Comparison of ENCODE assay signal across 8 mouse cellular contexts in the genomic region with DNA sequence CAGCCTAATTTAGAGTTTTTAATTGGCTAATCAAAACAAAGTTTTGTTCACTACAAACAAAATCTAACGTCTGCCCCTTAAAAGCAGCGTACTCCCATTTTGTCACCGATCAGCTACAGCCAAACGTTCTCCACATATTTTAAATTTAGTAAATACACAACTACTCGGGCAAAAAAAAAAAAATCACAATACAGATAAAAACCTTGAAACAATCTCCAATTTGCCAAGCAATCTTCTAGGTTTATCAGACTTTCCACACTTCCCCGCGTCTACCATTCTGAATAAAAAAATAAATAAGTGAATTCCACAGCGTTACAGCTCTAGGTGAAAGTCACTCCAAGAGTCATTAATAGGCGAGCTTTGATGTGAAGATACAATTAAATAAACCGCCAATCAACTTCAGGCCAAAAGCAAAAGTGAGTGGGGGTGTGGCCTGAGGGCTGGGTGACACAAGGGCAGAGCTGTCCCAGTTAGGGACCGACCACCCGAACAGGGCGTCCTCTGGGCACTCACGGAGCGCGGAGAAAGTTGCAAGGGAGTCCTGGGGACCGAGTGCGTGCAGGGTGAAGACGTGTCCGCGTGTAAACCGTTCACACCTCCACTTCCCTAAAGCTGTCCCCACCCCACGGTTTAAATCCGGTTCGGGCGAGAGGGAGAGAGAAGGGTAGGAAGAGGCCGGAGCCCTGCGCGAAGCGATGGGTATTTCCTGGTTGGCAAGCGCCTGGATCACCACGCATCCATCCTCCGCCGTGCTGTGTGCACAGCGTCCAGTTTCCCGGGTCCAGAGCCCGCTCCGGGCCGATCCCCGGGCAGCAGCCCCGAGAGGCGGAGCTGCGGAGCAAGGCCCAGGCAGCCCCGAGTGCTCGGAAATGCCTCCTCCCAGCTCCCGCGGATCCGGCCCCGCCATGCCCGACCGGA. TPM values are rescaled to one million over a fixed set of nuclear protein-coding genes. Genes with fewer than 3 reads are reported as not detected.
DNase-seq lines count a peak whose midpoint lies in the region; ATAC-seq and TF ChIP-seq lines count a peak whose summit lies in the region.

No protein-coding gene starts in this region.

- H3K9ac ChIP-seq in lung, postnatal 0 days (replicated peaks; ENCODE audit: low read depth), result peak overlapping the region; percentile 94

- peak; percentile 68 to 73 for ATAC-seq in hematopoietic stem cell, adult 5-6 weeks (replicated peaks in 1 of 2; ENCODE audit: insufficient read depth in 1 of 2, low FRiP score in 2 of 2, low TSS enrichment in 1 of 2, low read depth in 1 of 2, poor library complexity in 2 of 2, severe bottlenecking in 2 of 2)
- ATAC-seq in lung, postnatal 0 days, result peak; percentile 90

- H3K4me2 ChIP-seq in lung, postnatal 0 days (replicated peaks; ENCODE audit: low read depth, low read length), result peak overlapping the region; percentile 81

- 3% methylated on average over 36 of the region's 51 CpGs for WGBS in lung, postnatal 0 days

- peak; percentile 19; the same call in 1 of the 2 replicates for TF ChIP-seq CTCF in lung, postnatal 0 days (IDR thresholded peaks at IDR 0.05)

- no peaks in the 10 kb centered on the region for H3K36me3 ChIP-seq in lung, postnatal 0 days (ENCODE audit: insufficient read depth, low read length)

- peak overlapping the region; percentile 99 for H3K27ac ChIP-seq in lung, postnatal 0 days (ENCODE audit: low read length)

- H3K9me3 ChIP-seq in lung, postnatal 0 days (ENCODE audit: low read length), result no peaks in the 10 kb centered on the region

- DNase-seq in Muller cell, postnatal 12 days (ENCODE audit: inconsistent ontology term), result peak; percentile 78
- DNase-seq in cerebellum, adult 8-10 months, result peak; percentile 64
- peak; percentile 30 for DNase-seq in forelimb bud, embryonic 11.5 days (ENCODE audit: low read depth, low spot score)
- peak; percentile 45 for DNase-seq in layer of hippocampus, adult 9-11 months
- peak; percentile 79 for DNase-seq in lung, postnatal 0 days (ENCODE audit: low spot score)
- DNase-seq in ovary, postnatal 36 days (ENCODE audit: low spot score), result peak; percentile 75
- peak; percentile 77 to 80 for DNase-seq in thymus, postnatal 36 days

- H3K27me3 ChIP-seq in lung, postnatal 0 days (replicated peaks; ENCODE audit: insufficient read depth, low read length), result no peaks in the 10 kb centered on the region

- peak overlapping the region; percentile 94 for H3K4me3 ChIP-seq in lung, postnatal 0 days (ENCODE audit: low read depth, low read length)

- TF ChIP-seq EP300 in lung, postnatal 0 days (IDR thresholded peaks at IDR 0.05), result no peak

- peaks cover 7% of the 10 kb centered on the region for H3K4me1 ChIP-seq in lung, postnatal 0 days (ENCODE audit: insufficient read depth, low read depth, low read length)

RNA-seq across cellular contexts. Expression of gene Tm9sf3, which starts 0.8 kb away (rescaled TPM):
- 268 and 295 TPM in 2 replicates for total RNA-seq in hematopoietic stem cell, adult 5-6 weeks (2017)
- 93.7 and 109 TPM in 2 replicates for polyA plus RNA-seq in lung, postnatal 0 days (2015; fragmentation: Nextera tagmentation; extraction: Ambion mirVana)

RNA-seq across cellular contexts. Expression of gene Tll2, which starts 56.3 kb away (rescaled TPM):
- not detected in 2 replicates for total RNA-seq in hematopoietic stem cell, adult 5-6 weeks (2017)
- polyA plus RNA-seq in lung, postnatal 0 days (2015; fragmentation: Nextera tagmentation; extraction: Ambion mirVana), result not detected in 2 replicates

Comparison
In these comparisons a context has a peak if more than half of its experiments do, and no peak if none do; other contexts are left out.
1. Peak in every context shown above with its lines: DNase-seq, ATAC-seq, H3K4me3 ChIP-seq and H3K27ac ChIP-seq.